Mouse (Mus musculus): ENCODE data around the gene Senp5. TPM values are rescaled to one million over a fixed set of nuclear protein-coding genes. Genes with fewer than 3 reads are reported as not detected.

Gene Senp5
- polyA plus RNA-seq, 1 experiment from 2014 or later, result 17.2 TPM

GRCm38 (mm10) chr16:31918248-31918724 lies 84.8 kb downstream of the Senp5 start:
- Histone ChIP-seq H3K9me3 (no peaks in the 10 kb centered on the region), H3K4me1 (peaks cover 4% of the 10 kb centered on the region; the same call in 1 of the 2 replicates), H3K9ac (replicated peaks) (0 out of 2 replicates have a peak overlapping the region, but pooled peaks have one; percentile 23), H3K4me2 (replicated peaks) (0 out of 2 replicates have a peak overlapping the region, but pooled peaks have one; percentile 22), H3K4me3 (no peak overlapping the region), H3K36me3 (no peaks in the 10 kb centered on the region), H3K27me3 (no peaks in the 10 kb centered on the region), H3K27ac (replicated peaks) (no peak overlapping the region)
- 4% methylated on average over 14 of the region's 14 CpGs for WGBS
- peak; percentile 51 for ATAC-seq (replicated peaks)

GRCm38 (mm10) chr16:31917776-31918175 lies 85.3 kb downstream of the Senp5 start:
- ATAC-seq (replicated peaks), result no peak
- H3K4me3 ChIP-seq, result no peak overlapping the region
- H3K36me3 ChIP-seq, result no peaks in the 10 kb centered on the region
- no peaks in the 10 kb centered on the region for H3K27me3 ChIP-seq
- 83% methylated on average over 11 of the region's 11 CpGs for WGBS
- no peak overlapping the region for H3K9ac ChIP-seq (replicated peaks)
- H3K27ac ChIP-seq (replicated peaks), result no peak overlapping the region
- H3K4me1 ChIP-seq, result peaks cover 4% of the 10 kb centered on the region; the same call in 1 of the 2 replicates
- H3K4me2 ChIP-seq (replicated peaks), result no peak overlapping the region
- no peaks in the 10 kb centered on the region for H3K9me3 ChIP-seq

- WGBS, result 77% methylated on average over 10 of the region's 10 CpGs
These were observed 92.7 kb downstream of the Senp5 start for GRCm38 (mm10) chr16:31910281-31910847.

More at GRCm38 (mm10) chr16:31910281-31910847, 92.7 kb downstream of the Senp5 start:
- H3K4me3 ChIP-seq, result no peak overlapping the region
- no peak overlapping the region for H3K27ac ChIP-seq (replicated peaks)
- H3K4me2 ChIP-seq (replicated peaks), result no peak overlapping the region
- ATAC-seq (replicated peaks), result no peak
- no peak overlapping the region for H3K9ac ChIP-seq (replicated peaks)
- no peaks in the 10 kb centered on the region for H3K27me3 ChIP-seq
- H3K4me1 ChIP-seq, result peaks cover 12% of the 10 kb centered on the region
- H3K36me3 ChIP-seq, result no peaks in the 10 kb centered on the region
- no peaks in the 10 kb centered on the region for H3K9me3 ChIP-seq

Small RNA genes within 50 kb of the gene (microRNA-seq; reads per million reads assigned to microRNA genes)
- not detected for gene Gm26269

Other genes starting within 250 kb of the Senp5 start
- gene Meltf, start 124.5 kb downstream of the Senp5 start, polyA plus RNA-seq (2015; fragmentation: Nextera tagmentation; extraction: Ambion mirVana), result 0.09 and 0.13 TPM in 2 replicates
- 2.1 and 2.9 TPM in 2 replicates for gene Pigz, start 69.4 kb downstream of the Senp5 start, polyA plus RNA-seq (2015; fragmentation: Nextera tagmentation; extraction: Ambion mirVana)
- gene 0610012G03Rik, start 54.8 kb downstream of the Senp5 start, polyA plus RNA-seq (2015; fragmentation: Nextera tagmentation; extraction: Ambion mirVana), result 106 and 113 TPM in 2 replicates
- 115 and 116 TPM in 2 replicates for gene Ncbp2, start 54.8 kb downstream of the Senp5 start, polyA plus RNA-seq (2015; fragmentation: Nextera tagmentation; extraction: Ambion mirVana)
- gene Pak2, start 76.1 kb upstream of the Senp5 start, polyA plus RNA-seq (2015; fragmentation: Nextera tagmentation; extraction: Ambion mirVana), result 45.4 and 46.1 TPM in 2 replicates
- gene Pigx, start 96.5 kb upstream of the Senp5 start, polyA plus RNA-seq (2015; fragmentation: Nextera tagmentation; extraction: Ambion mirVana), result 130 TPM in 2 replicates
- 41.7 and 45.7 TPM in 2 replicates for gene Cep19, start 96.5 kb upstream of the Senp5 start, polyA plus RNA-seq (2015; fragmentation: Nextera tagmentation; extraction: Ambion mirVana)
- gene Nrros, start 162.3 kb upstream of the Senp5 start, polyA plus RNA-seq (2015; fragmentation: Nextera tagmentation; extraction: Ambion mirVana), result 7.8 and 8.2 TPM in 2 replicates
- gene Bex6, start 176.5 kb upstream of the Senp5 start, polyA plus RNA-seq (2015; fragmentation: Nextera tagmentation; extraction: Ambion mirVana), result not detected in 2 replicates
- 20.2 and 22.8 TPM in 2 replicates for gene Fbxo45, start 243.9 kb upstream of the Senp5 start, polyA plus RNA-seq (2015; fragmentation: Nextera tagmentation; extraction: Ambion mirVana)
- gene Wdr53, start 243.9 kb upstream of the Senp5 start, polyA plus RNA-seq (2015; fragmentation: Nextera tagmentation; extraction: Ambion mirVana), result 16.6 and 17.4 TPM in 2 replicates

Measured in forebrain, embryonic 15.5 days (tissue).